Mouse (Mus musculus): Measurements from ENCODE around the gene Bmt2.

DNA sequence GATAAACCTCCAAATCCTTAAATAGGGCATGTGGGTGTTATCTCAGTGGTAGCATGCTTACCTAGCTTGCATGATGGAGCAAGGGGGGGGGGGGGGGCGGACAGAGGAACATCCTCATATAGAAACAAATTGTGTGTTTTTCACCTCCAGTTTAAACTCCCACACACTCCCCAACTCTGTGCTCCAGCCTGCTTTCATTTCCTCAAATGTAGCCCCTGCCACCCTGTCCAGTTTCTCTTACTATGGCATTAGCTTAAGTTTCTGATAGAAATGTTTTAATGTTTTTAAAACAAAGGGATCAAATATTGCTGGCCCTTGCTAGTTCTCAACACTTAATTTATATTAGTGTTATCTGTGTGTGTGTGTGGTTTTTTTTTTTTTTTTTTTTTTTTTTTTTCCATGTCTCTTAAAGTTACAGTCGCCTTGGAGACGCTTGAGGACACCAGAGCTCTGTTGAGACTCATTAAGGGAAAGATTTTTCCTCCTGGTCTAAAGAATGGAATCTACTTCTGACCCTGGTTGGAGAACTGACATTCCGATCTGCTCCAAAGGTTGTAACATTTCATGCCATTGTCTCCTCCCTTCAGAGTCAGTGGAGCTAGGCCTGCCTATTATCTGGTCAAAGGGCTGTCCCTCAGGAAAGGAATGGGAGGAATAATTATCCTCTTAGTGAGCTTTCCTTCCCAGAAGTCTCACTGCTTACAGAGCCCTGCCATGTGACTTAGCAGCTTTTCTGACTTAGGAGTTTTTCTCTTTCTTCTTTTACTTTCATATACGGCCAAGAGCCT is 68.2 kb downstream of the Bmt2 start:
- TF ChIP-seq POLR2A (IDR thresholded peaks at IDR 0.05; ENCODE audit: borderline replicate concordance, control insufficient read depth, low read depth, low read length) (no peak), CTCF (IDR thresholded peaks at IDR 0.05; ENCODE audit: control insufficient read depth, insufficient read depth, low read length) (no peak)

Measured in bone marrow, adult 2 months (tissue).